Mouse (Mus musculus): ENCODE data around the gene Slc44a3.

Gene Slc44a3

DNA sequence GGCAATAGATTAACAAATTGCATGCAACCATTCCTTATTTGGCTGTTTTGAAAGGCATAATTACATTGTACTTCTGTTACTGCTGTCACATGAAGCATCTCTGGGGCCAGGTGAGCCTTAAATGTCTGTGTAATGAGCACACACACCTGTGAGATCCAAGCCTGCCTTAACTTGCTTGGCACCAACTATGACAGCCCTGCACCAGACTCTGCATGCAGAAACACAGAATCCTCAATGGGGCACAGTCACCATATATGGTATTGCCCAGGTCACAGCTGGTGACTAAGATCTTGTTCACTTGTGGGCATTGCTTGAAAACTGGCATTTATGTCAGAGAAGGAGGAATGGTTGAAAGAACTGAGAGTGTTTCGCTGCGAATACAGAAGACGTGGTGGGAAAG lies 69.4 kb downstream of the Slc44a3 start:
- no peak for TF ChIP-seq GATA4 (IDR thresholded peaks at IDR 0.05; ENCODE audit: insufficient replicate concordance, low read length)

GRCm38 (mm10) chr3:121461477-121461876 lies 70.7 kb downstream of the Slc44a3 start:
- TF ChIP-seq GATA4 (IDR thresholded peaks at IDR 0.05; ENCODE audit: insufficient replicate concordance, low read length), result no peak

DNA sequence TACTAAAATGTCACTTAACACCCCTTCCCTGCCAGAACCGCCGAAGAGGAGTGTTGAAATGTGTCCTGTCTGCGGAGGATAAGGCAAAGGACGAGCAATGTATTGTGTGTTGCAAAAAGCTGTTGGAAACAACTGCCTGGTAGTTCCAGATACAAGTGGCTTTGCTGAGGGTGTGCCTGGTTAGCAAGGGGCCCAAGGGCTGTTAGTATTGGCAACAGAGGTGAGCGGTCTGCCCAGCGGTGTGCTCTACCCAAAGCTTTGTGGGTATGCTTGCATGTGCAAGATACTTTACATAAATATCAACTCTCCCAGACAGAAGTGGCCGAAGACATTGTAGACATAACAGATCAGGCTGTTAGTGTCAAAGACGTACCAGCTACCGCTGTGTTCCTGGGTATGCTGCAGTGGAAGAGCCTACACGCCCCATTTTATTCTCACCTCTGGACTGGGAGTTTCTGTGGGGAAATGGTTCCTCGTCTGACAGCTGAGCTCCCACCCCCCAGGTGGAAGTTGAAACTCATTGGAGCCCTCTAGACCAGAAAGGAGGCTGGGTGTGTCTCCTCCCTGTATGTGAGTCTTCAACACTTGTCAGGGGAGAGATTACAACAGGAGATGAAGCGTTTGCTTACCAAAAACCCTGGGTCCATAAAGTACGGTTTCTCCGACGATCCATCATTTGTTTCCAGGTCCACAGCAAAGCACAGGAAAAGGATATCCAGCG lies 71.6 kb downstream of the Slc44a3 start:
- TF ChIP-seq GATA4 (IDR thresholded peaks at IDR 0.05; ENCODE audit: insufficient replicate concordance, low read length), result no peak

DNA sequence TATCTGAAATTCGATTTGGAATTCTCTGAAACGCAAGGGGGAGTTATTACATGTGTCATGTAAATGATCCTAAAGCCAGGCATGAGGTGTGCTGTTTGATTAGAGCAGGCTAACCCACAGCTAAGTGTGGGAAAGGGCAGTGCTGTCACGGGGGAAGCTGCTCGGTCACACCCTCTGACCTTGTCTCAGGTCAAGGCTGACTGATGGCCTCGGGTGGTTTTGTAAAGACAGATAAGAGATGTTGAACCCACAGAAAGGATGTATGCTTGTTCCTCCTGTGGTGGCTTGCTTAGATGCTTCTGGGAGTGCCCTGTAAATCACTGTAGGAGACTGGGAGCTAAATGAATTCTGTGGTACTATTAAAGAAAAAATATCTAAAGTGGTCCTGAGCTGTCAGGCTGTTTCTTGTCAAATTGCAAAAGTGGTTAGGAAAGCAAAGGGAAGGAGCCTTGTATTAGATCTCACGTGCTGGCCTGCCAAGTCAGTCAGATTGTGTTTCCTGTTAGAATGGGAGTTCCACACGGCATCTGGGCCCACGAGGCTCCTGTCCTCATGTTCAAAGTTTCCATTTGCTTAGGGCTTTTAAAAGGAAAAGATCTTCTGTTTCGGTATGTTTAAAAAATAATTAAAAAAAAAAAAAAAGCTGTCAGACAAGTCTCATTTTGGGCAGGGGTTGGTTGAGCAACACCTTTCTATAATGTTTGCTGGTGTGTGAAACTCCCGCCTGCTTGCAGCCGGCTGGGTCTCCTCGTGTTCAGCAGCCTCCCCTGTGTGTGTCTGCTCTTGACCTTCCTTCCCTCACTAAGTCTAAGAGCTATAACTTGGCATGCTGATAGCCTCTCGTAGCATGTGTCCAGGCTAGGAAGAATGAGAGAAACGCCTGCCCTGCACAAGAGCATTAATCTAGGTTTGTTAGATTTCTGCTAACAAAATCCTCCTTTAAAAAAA lies 73.4 kb downstream of the Slc44a3 start:
- no peak; the same call in 1 of the 2 replicates for TF ChIP-seq GATA4 (IDR thresholded peaks at IDR 0.05; ENCODE audit: insufficient replicate concordance, low read length)

- TF ChIP-seq GATA4 (IDR thresholded peaks at IDR 0.05; ENCODE audit: insufficient replicate concordance, low read length), result no peak
These were observed 80.8 kb downstream of the Slc44a3 start for GRCm38 (mm10) chr3:121451404-121451803.

GRCm38 (mm10) chr3:121449527-121449926 lies 82.7 kb downstream of the Slc44a3 start:
- peak; percentile 24; the same call in 1 of the 2 replicates for TF ChIP-seq GATA4 (IDR thresholded peaks at IDR 0.05; ENCODE audit: insufficient replicate concordance, low read length)

DNA sequence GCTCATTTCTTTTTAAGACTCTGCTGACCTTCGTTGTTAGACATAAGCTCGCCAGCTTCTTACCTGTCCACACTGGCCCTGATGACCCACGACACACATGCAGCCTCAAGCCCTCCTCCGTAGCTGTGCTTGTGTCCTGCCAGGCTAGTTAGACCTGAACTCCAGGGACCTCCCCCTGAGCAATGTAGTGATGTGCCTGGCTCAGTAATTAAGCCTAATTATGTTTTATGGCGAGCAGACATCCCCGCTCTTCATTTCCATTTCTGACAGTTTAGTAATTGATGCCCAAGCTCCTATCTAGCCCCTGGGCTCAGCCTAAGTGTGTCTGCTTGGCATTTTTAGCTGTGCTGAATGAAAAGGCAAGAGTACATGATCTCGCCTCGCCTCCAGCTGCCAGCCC lies 83.6 kb downstream of the Slc44a3 start:
- no peak for TF ChIP-seq GATA4 (IDR thresholded peaks at IDR 0.05; ENCODE audit: insufficient replicate concordance, low read length)

DNA sequence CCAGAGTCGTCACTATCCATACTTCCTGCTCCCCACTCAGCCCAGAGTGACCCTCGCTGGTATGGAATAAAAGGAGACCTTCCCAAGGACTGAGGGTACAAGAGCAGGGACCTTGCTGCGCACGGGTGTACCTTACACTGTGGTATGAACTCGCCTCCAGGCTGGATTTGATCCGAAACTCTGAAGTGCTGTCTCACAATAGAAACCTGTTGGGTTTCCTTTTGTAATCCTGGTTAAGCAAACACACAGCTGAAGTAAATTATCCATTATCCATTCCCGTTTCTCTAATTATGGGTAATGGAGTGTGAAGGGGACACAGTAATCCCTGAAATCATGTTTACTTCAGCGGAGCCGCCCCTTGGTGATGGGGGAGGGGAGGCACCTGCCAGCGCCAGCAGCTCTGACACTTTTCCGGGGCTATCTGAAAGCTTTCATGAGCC lies 84.2 kb downstream of the Slc44a3 start:
- no peak for TF ChIP-seq GATA4 (IDR thresholded peaks at IDR 0.05; ENCODE audit: insufficient replicate concordance, low read length)

DNA sequence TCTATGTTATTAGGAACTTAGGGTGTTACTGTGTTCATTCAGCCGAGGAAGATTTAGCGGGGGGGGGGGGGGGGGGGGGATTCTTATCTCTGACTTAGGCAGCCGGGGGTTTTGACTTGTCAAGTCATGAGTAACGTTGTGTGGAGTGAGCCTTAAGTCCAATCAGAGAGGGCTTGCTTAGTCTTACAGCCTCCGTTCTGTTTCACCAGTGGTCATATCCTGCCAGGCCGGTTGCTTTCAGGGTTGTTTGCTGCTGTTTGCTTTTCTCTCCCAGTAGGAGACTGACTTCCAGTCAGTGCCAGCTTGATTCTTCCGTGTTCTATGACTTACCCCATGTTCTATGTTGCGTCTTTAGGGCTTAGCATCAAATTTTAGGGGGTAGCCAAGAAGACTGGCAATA lies 85.8 kb downstream of the Slc44a3 start:
- TF ChIP-seq GATA4 (IDR thresholded peaks at IDR 0.05; ENCODE audit: insufficient replicate concordance, low read length), result no peak

GRCm38 (mm10) chr3:121444414-121444813 lies 87.8 kb downstream of the Slc44a3 start:
- no peak for TF ChIP-seq GATA4 (IDR thresholded peaks at IDR 0.05; ENCODE audit: insufficient replicate concordance, low read length)

GRCm38 (mm10) chr3:121443861-121444271 lies 88.3 kb downstream of the Slc44a3 start:
- TF ChIP-seq GATA4 (IDR thresholded peaks at IDR 0.05; ENCODE audit: insufficient replicate concordance, low read length), result no peak

- peak; percentile 11; the same call in 1 of the 2 replicates for TF ChIP-seq GATA4 (IDR thresholded peaks at IDR 0.05; ENCODE audit: insufficient replicate concordance, low read length)
These were observed 89.9 kb downstream of the Slc44a3 start for GRCm38 (mm10) chr3:121442288-121442687.

GRCm38 (mm10) chr3:121441504-121441903 lies 90.7 kb downstream of the Slc44a3 start:
- TF ChIP-seq GATA4 (IDR thresholded peaks at IDR 0.05; ENCODE audit: insufficient replicate concordance, low read length), result no peak

- 0 out of 2 replicates have a peak, but pooled peaks have one; percentile 36 for TF ChIP-seq GATA4 (IDR thresholded peaks at IDR 0.05; ENCODE audit: insufficient replicate concordance, low read length)
These were observed 92.5 kb downstream of the Slc44a3 start for GRCm38 (mm10) chr3:121439623-121440161.

DNA sequence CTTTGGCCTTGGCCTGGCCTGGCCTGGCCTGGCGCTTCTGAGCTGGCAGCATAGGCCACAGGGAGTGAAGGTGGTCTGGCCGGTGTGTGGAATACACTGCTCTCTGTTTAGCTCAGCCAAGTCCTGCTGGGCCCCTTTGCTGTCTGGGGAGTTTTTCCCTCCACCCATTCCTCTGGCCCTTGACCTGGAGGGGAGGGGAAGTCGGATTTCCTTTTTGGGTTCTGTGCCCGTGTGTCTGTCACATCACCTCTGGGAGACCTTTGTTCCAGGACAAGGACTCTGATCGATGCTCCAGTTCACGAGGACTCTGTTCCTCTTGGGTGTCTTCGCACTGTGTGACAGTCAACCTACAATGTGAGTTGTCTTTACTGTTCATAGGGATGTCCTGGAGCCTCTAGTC lies 94.2 kb downstream of the Slc44a3 start:
- no peak for TF ChIP-seq GATA4 (IDR thresholded peaks at IDR 0.05; ENCODE audit: insufficient replicate concordance, low read length)

Data from liver, adult (tissue).